Mouse (Mus musculus): ENCODE results near the gene Phldb2. TPM values are rescaled to one million over a fixed set of nuclear protein-coding genes. Genes with fewer than 3 reads are reported as not detected.

The Phldb2 gene
- total RNA-seq, 2 experiments from 2014 or later = 3.8 to 4.0 TPM

GRCm38 (mm10) chr16:45952035-45952434 lies 1.4 kb downstream of the Phldb2 start:
- DNase-seq (ENCODE audit: low spot score in 2 of 2) = no peak

- no peak for DNase-seq (ENCODE audit: low spot score in 2 of 2)
Observed at GRCm38 (mm10) chr16:45946335-45946734, 7.1 kb downstream of the Phldb2 start.

DNA sequence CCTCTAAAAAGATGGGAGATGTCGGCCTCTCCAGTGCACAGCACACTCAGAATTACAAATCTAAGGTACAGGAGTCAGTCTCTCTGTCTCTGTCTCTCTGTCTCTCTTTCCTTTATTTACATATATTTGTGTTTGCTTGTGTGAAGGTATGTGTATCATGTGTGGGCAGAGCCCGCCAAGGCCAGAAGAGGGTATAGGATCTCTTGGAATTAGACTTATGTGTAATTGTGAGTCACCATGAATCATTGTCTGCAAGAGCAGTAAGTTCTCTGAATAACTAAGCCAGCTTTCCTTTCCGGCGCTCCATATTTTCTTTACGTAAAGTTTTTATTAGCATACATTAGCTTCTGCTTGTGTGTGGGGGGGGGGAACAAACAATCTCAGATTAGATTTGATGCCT lies 7.7 kb downstream of the Phldb2 start:
- no peak for DNase-seq (ENCODE audit: low spot score in 2 of 2)

DNA sequence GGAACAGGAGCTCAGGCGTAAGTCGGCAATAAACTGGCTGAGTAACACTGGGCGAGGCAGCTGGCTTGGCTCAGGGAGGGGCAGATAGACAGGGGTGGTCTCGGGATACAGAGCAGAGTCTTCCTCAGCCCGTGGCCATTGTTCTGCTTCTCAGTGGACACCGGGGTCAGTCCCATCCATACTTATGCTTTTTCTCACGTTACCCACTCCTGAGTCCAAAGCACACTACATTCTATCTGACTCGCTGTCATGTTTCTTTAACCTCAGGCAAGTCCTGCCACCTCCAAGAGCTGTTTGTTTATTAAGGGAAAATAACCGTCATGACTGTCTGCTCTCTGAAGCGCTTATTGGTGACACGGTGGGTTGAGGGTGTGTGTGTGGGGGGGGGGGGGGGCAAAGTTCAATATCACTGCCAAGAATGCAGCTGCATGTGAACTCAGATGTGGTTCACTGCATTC lies 8.2 kb downstream of the Phldb2 start:
- DNase-seq (ENCODE audit: low spot score in 2 of 2) = no peak

DNA sequence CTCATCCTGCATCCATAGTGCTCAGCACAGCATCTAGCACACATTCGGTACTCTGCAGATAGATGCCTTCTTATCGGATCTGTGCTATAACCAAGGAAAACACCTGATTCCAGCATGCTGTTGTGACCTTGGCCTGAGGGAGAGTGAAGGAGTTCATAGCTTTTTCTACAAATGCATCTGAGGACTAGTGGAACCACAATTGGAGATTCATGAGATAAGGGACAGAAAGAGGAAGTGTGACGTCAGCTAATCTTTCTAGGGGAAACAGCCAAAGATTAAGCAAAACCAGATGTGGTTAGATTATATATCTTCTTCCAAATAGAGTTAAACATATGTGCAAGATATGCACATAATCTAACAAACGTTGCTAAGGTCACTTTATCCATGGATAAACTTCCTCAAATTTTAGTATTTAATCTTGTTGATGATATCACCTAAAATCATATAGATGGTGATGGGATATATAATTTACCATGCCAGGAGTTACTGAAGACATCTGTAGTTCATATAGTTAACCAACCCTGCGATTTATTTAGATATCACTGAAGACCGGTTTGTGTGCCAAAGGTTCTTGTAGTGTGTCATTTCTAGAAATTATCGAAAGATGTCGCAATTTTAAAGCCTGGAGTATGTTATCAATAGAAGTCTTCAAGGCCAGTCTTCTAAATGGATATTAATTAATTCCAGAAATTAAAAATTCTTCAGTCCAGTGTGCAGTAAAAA lies 11.1 kb downstream of the Phldb2 start:
- DNase-seq (ENCODE audit: low spot score in 2 of 2) = no peak

- no peak for DNase-seq (ENCODE audit: low spot score in 2 of 2)
Observed at GRCm38 (mm10) chr16:45940701-45941100, 12.7 kb downstream of the Phldb2 start.

DNA sequence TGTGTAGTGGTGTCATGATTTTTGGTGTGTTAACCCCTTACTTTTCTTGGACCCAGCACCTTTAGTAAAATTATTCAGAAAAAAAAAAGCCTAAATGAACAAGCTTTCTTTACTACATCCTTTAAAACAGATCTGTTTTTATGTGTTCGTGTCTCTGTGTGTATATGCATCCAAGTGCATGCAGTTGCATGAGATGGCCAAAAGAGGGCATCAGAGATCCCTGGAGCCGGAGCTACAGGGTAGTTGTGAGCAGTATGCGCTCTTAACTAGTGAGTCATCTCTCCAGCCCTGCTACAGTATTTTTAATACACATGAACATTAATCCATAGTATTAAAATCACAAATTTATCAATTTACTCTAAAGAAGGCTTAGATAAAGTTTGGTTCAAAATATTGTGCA lies 14.0 kb downstream of the Phldb2 start:
- no peak for DNase-seq (ENCODE audit: low spot score in 2 of 2)

DNA sequence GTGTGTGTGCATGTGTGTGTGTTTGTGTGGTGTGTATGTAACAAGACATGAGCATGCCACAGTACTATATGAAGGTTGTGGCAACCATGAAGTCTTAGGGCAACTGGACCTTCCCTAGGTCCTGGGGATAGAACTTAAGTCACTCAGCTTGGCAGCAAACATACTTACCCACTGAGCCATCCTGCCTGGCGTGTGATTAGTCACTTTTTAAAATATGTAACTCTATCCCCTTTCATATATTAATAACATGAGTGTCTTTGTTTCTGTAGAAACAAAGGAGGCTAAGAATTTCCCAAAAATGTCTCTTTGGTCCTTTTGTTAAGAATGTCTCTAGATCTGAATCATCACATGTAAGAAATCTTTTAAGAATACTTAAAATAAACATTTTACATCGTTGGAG lies 16.0 kb downstream of the Phldb2 start:
- DNase-seq (ENCODE audit: low spot score in 2 of 2) = no peak

- DNase-seq (ENCODE audit: low spot score in 2 of 2) = no peak
Observed at GRCm38 (mm10) chr16:45936521-45936920, 16.9 kb downstream of the Phldb2 start.

- DNase-seq (ENCODE audit: low spot score in 2 of 2) = no peak
Observed at GRCm38 (mm10) chr16:45935956-45936483, 17.4 kb downstream of the Phldb2 start.

GRCm38 (mm10) chr16:45934721-45935407 lies 18.5 kb downstream of the Phldb2 start:
- DNase-seq (ENCODE audit: low spot score in 2 of 2) = no peak

DNA sequence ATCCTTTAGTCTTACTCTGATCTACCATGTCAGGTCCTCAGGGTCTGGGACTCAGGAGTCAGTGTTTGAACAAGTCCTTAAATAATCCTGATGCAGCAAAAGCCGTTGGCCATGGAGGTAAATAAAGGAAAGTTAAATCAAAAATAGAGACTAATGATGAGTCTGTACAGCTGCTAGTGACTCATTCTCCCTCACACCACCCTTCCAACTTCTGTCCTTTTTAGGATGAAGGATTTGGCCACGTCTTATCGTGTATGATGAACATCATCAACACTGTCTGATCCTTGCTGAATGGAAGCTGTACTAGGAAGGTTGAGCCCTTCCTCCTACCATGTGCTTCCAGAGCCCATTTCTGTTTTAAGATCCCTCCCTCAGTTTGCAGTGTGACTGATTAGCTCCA lies 23.1 kb downstream of the Phldb2 start:
- DNase-seq (ENCODE audit: low spot score in 2 of 2) = no peak

DNA sequence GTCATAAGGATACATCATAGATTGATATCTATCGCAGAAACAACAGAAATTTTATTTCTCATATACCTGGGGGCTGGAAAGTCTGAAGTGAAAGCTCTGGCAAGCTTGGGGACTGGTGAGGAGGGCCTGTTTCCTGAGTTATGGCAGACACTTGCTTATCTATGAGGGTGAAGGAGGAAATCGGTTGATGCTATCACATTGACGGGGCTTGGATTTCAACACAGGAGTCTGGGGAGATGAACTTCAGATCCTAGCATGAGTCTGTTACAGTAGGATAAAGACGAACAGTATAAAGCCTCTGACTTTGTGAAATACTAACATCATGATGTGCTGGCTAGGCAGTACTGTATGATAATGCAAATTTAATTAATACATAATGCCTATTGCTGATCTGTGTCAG lies 25.3 kb downstream of the Phldb2 start:
- no peak for DNase-seq (ENCODE audit: low spot score in 2 of 2)

- DNase-seq (ENCODE audit: low spot score in 2 of 2) = no peak
Observed at GRCm38 (mm10) chr16:45927601-45928000, 25.8 kb downstream of the Phldb2 start.

GRCm38 (mm10) chr16:45926875-45927274 lies 26.5 kb downstream of the Phldb2 start:
- no peak for DNase-seq (ENCODE audit: low spot score in 2 of 2)

- DNase-seq (ENCODE audit: low spot score in 2 of 2) = no peak
Observed at GRCm38 (mm10) chr16:45923731-45924424, 29.5 kb downstream of the Phldb2 start.

- DNase-seq (ENCODE audit: low spot score in 2 of 2) = no peak
Observed at GRCm38 (mm10) chr16:45922546-45923229, 30.7 kb downstream of the Phldb2 start.

GRCm38 (mm10) chr16:45919572-45919971 lies 33.8 kb downstream of the Phldb2 start:
- DNase-seq (ENCODE audit: low spot score in 2 of 2) = peak; percentile 7 to 44

DNA sequence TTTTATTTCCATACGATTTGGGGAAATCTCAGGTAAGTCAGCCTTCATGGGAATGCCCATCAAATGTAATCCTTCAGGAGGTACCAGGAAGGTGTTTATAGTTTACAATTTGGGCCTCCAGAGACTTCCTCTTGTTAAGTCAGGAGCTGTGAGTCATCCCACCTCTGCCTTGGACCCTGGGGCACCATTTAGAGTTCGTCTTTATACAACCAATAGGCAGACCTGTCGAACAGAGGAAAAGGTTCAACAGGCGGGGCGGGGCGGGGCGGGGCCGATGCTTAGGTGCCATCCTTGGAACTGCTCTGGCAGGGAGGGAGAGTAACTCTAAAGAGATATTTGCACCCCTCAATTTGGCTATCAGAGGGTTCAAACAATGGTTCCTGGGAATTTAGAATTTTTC lies 49.8 kb downstream of the Phldb2 start:
- no peak for DNase-seq (ENCODE audit: low spot score in 2 of 2)

DNA sequence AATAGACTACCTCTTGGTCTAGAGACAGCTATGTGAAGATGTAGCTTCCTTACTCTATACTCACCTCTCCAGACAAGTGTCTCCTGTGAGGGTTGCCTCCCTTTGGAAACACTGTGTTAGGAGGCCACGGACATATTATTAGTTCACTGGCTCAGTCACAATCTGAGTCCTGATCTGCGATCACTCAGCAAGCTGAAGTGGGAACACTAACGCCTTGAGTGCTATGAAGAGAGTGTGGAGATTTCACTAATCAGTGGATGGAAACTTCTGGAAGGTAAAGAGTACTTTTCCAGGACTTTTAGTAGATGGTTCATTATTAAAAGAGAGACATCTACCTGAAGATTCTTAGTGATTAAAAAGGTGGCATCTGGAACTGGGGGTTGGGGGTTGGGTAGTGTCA lies 54.9 kb downstream of the Phldb2 start:
- DNase-seq (ENCODE audit: low spot score in 2 of 2) = no peak

GRCm38 (mm10) chr16:45896587-45896986 lies 56.8 kb downstream of the Phldb2 start:
- DNase-seq (ENCODE audit: low spot score in 2 of 2) = no peak
